Mouse (Mus musculus): ENCODE data around the gene Agmo. TPM values are rescaled to one million over a fixed set of nuclear protein-coding genes. Genes with fewer than 3 reads are reported as not detected.

Gene Agmo
- polyA plus RNA-seq, 1 experiment = 0.40 TPM

GRCm38 (mm10) chr12:37476849-37477248, 235.4 kb downstream of the Agmo start:
- no peaks in the 10 kb centered on the region for H3K36me3 ChIP-seq (ENCODE audit: control insufficient read depth, insufficient read depth, low read length)
- no peaks in the 10 kb centered on the region for H3K27me3 ChIP-seq (ENCODE audit: control insufficient read depth, insufficient read depth, low read length)
- H3K27ac ChIP-seq (ENCODE audit: control insufficient read depth, insufficient read depth, low read depth, low read length) = no peak overlapping the region
- TF ChIP-seq CTCF (IDR thresholded peaks at IDR 0.05; ENCODE audit: control insufficient read depth, insufficient read depth, insufficient replicate concordance, low read depth, low read length) = no peak
- TF ChIP-seq POLR2A (IDR thresholded peaks at IDR 0.05; ENCODE audit: control insufficient read depth, low read depth, low read length) = no peak
- no peak overlapping the region for H3K4me3 ChIP-seq (ENCODE audit: control insufficient read depth, low read depth, low read length)
- H3K4me1 ChIP-seq (ENCODE audit: control insufficient read depth, insufficient read depth, low read length) = no peaks in the 10 kb centered on the region

- Histone ChIP-seq H3K36me3 (ENCODE audit: control insufficient read depth, insufficient read depth, low read length) (no peaks in the 10 kb centered on the region), H3K27ac (ENCODE audit: control insufficient read depth, insufficient read depth, low read depth, low read length) (no peak overlapping the region), H3K27me3 (ENCODE audit: control insufficient read depth, insufficient read depth, low read length) (no peaks in the 10 kb centered on the region), H3K4me1 (ENCODE audit: control insufficient read depth, insufficient read depth, low read length) (no peaks in the 10 kb centered on the region), H3K4me3 (ENCODE audit: control insufficient read depth, low read depth, low read length) (no peak overlapping the region)
- TF ChIP-seq CTCF (IDR thresholded peaks at IDR 0.05; ENCODE audit: control insufficient read depth, insufficient read depth, insufficient replicate concordance, low read depth, low read length) (no peak), POLR2A (IDR thresholded peaks at IDR 0.05; ENCODE audit: control insufficient read depth, low read depth, low read length) (no peak)
These were observed 246.6 kb downstream of the Agmo start for GRCm38 (mm10) chr12:37487991-37488390.

DNA sequence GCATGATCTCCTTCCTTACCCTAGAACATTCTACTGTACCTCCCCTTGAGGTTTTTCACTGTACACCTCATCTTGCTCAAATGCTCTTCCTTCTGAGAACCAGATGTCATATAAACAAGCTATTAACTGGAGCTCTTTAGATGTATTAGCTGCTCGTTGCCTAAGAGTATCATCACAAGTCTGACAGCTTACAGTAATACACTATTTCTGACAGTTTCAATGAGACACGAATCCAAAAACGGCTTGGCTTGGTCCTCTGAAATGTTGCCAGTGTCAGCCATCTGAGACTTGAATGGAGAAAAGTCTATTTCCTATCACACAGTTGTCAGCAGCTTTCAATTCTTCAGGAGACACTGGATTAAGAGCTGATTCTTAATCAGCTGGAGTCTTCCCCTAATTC, 257.4 kb downstream of the Agmo start:
- Histone ChIP-seq H3K27me3 (ENCODE audit: control insufficient read depth, insufficient read depth, low read length) (no peaks in the 10 kb centered on the region), H3K27ac (ENCODE audit: control insufficient read depth, insufficient read depth, low read depth, low read length) (no peak overlapping the region), H3K4me1 (ENCODE audit: control insufficient read depth, insufficient read depth, low read length) (no peaks in the 10 kb centered on the region), H3K4me3 (ENCODE audit: control insufficient read depth, low read depth, low read length) (no peak overlapping the region), H3K36me3 (ENCODE audit: control insufficient read depth, insufficient read depth, low read length) (no peaks in the 10 kb centered on the region)
- TF ChIP-seq POLR2A (IDR thresholded peaks at IDR 0.05; ENCODE audit: control insufficient read depth, low read depth, low read length) (no peak), CTCF (IDR thresholded peaks at IDR 0.05; ENCODE audit: control insufficient read depth, insufficient read depth, insufficient replicate concordance, low read depth, low read length) (no peak)

DNA sequence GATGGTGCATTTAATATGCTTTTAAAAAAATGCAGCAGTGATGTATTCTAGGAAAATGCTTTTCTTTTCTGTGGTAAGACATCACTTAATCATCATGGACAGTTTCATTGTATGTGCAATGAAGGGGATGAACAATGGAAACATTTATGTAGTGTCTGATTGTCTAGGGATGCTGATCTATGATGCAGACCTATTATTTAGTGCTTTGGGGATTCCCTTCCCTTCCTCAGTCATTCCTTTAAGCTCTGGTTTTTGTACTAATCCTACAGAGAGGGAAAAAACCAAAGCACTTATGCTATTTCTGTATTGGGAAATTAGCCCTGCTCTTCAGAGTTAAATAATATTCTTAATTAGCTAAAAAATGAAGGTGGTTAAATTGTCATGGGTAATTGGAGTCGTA, 266.0 kb downstream of the Agmo start:
- H3K36me3 ChIP-seq (ENCODE audit: control insufficient read depth, insufficient read depth, low read length) = no peaks in the 10 kb centered on the region
- no peaks in the 10 kb centered on the region for H3K4me1 ChIP-seq (ENCODE audit: control insufficient read depth, insufficient read depth, low read length)
- no peak overlapping the region for H3K27ac ChIP-seq (ENCODE audit: control insufficient read depth, insufficient read depth, low read depth, low read length)
- no peak overlapping the region for H3K4me3 ChIP-seq (ENCODE audit: control insufficient read depth, low read depth, low read length)
- no peaks in the 10 kb centered on the region for H3K27me3 ChIP-seq (ENCODE audit: control insufficient read depth, insufficient read depth, low read length)
- no peak for TF ChIP-seq POLR2A (IDR thresholded peaks at IDR 0.05; ENCODE audit: control insufficient read depth, low read depth, low read length)
- TF ChIP-seq CTCF (IDR thresholded peaks at IDR 0.05; ENCODE audit: control insufficient read depth, insufficient read depth, insufficient replicate concordance, low read depth, low read length) = no peak

GRCm38 (mm10) chr12:37507826-37508225, 266.4 kb downstream of the Agmo start:
- no peak overlapping the region for H3K4me3 ChIP-seq (ENCODE audit: control insufficient read depth, low read depth, low read length)
- no peaks in the 10 kb centered on the region for H3K4me1 ChIP-seq (ENCODE audit: control insufficient read depth, insufficient read depth, low read length)
- no peaks in the 10 kb centered on the region for H3K27me3 ChIP-seq (ENCODE audit: control insufficient read depth, insufficient read depth, low read length)
- H3K27ac ChIP-seq (ENCODE audit: control insufficient read depth, insufficient read depth, low read depth, low read length) = no peak overlapping the region
- TF ChIP-seq CTCF (IDR thresholded peaks at IDR 0.05; ENCODE audit: control insufficient read depth, insufficient read depth, insufficient replicate concordance, low read depth, low read length) = no peak
- TF ChIP-seq POLR2A (IDR thresholded peaks at IDR 0.05; ENCODE audit: control insufficient read depth, low read depth, low read length) = no peak
- H3K36me3 ChIP-seq (ENCODE audit: control insufficient read depth, insufficient read depth, low read length) = no peaks in the 10 kb centered on the region

DNA sequence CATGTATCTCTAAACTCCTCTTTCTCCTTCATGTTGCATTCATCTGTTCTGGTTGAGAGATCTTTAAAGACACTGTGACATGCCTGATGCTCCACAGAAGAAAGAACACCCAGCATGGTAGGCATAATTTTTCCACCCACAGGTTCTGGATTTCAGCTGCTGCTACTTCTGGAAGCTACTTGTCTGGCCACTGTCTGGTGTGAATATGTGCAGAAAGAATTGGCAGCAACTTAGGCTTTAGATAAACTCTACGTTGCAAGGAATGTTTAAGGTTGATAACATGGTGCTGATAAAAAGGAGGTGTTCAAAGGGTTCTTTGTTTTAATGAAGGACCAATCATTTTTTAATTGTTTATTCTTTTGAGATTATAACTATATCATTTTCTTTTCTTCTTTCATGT, 280.3 kb downstream of the Agmo start:
- Histone ChIP-seq H3K4me3 (ENCODE audit: control insufficient read depth, low read depth, low read length) (no peak overlapping the region), H3K27me3 (ENCODE audit: control insufficient read depth, insufficient read depth, low read length) (no peaks in the 10 kb centered on the region), H3K27ac (ENCODE audit: control insufficient read depth, insufficient read depth, low read depth, low read length) (no peak overlapping the region), H3K4me1 (ENCODE audit: control insufficient read depth, insufficient read depth, low read length) (no peaks in the 10 kb centered on the region), H3K36me3 (ENCODE audit: control insufficient read depth, insufficient read depth, low read length) (no peaks in the 10 kb centered on the region)
- TF ChIP-seq POLR2A (IDR thresholded peaks at IDR 0.05; ENCODE audit: control insufficient read depth, low read depth, low read length) (no peak), CTCF (IDR thresholded peaks at IDR 0.05; ENCODE audit: control insufficient read depth, insufficient read depth, insufficient replicate concordance, low read depth, low read length) (no peak)

- Histone ChIP-seq H3K4me1 (ENCODE audit: control insufficient read depth, insufficient read depth, low read length) (no peaks in the 10 kb centered on the region), H3K27me3 (ENCODE audit: control insufficient read depth, insufficient read depth, low read length) (no peaks in the 10 kb centered on the region), H3K27ac (ENCODE audit: control insufficient read depth, insufficient read depth, low read depth, low read length) (no peak overlapping the region), H3K4me3 (ENCODE audit: control insufficient read depth, low read depth, low read length) (no peak overlapping the region), H3K36me3 (ENCODE audit: control insufficient read depth, insufficient read depth, low read length) (no peaks in the 10 kb centered on the region)
- TF ChIP-seq CTCF (IDR thresholded peaks at IDR 0.05; ENCODE audit: control insufficient read depth, insufficient read depth, insufficient replicate concordance, low read depth, low read length) = no peak
- TF ChIP-seq POLR2A (IDR thresholded peaks at IDR 0.05; ENCODE audit: control insufficient read depth, low read depth, low read length) = no peak
These were observed 283.2 kb downstream of the Agmo start for GRCm38 (mm10) chr12:37524662-37525061.

DNA sequence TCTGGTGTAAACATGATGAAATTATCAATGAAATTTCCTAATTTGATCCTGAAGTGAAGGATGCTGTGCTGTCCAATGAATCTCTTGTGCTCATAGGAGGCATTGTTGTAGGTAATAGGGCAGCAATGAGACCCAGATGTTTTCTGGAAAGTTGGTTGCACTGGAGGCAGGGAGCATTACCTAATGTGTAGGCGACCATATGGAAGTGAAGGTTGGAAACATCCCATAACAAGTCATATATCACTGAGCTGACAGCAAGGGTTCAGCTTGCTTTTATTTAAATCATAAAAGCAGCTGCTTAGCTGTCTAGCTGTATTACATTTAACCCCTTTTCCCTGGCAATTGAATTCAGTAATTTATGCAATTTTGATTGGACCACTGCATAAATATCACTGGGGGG, 299.6 kb downstream of the Agmo start:
- no peaks in the 10 kb centered on the region for H3K36me3 ChIP-seq (ENCODE audit: control insufficient read depth, insufficient read depth, low read length)
- no peaks in the 10 kb centered on the region for H3K27me3 ChIP-seq (ENCODE audit: control insufficient read depth, insufficient read depth, low read length)
- no peak overlapping the region for H3K4me3 ChIP-seq (ENCODE audit: control insufficient read depth, low read depth, low read length)
- no peak overlapping the region for H3K27ac ChIP-seq (ENCODE audit: control insufficient read depth, insufficient read depth, low read depth, low read length)
- no peaks in the 10 kb centered on the region for H3K4me1 ChIP-seq (ENCODE audit: control insufficient read depth, insufficient read depth, low read length)
- TF ChIP-seq CTCF (IDR thresholded peaks at IDR 0.05; ENCODE audit: control insufficient read depth, insufficient read depth, insufficient replicate concordance, low read depth, low read length) (no peak), POLR2A (IDR thresholded peaks at IDR 0.05; ENCODE audit: control insufficient read depth, low read depth, low read length) (no peak)

Data from testis, adult 2 months (tissue).